Comparison of ENCODE assay signal across 12 mouse cellular contexts in genomic region chr9:14206838-14207560, GRCm38 (mm10).
A peak's percentile ranks its signal among the peaks of the same experiment; 100 is the strongest.
DNase-seq lines count a peak whose midpoint lies in the region; ATAC-seq and TF ChIP-seq lines count a peak whose summit lies in the region.
"Had no signal": no experiment of that assay in that cellular context is flagged by ENCODE, and none has a peak within 500 bp of the region (broad histone marks: within the 10 kb centered on the region; RNA-seq: fewer than 3 reads in every experiment).

No protein-coding gene starts in this region.

- intact Hi-C loops in heart, postnatal 14 days (cut with DNase I): no loop called here

- H3K4me3 ChIP-seq in liver, embryonic 15.5 days (replicated peaks): no peak overlapping the region
- no peak overlapping the region for H3K4me3 ChIP-seq in liver, postnatal 0 days (ENCODE audit: low read depth, low read length)
- no peak overlapping the region for H3K4me3 ChIP-seq in lung, embryonic 15.5 days
- H3K4me3 ChIP-seq: forebrain, embryonic 12.5 days; heart, embryonic 13.5 days; layer of hippocampus, adult 2 months; neural tube, embryonic 12.5 days had no signal

- no peak overlapping the region for H3K9ac ChIP-seq in liver, embryonic 15.5 days
- no peak overlapping the region for H3K9ac ChIP-seq in liver, postnatal 0 days (replicated peaks)
- no peak overlapping the region for H3K9ac ChIP-seq in lung, embryonic 15.5 days
- H3K9ac ChIP-seq: forebrain, embryonic 12.5 days; heart, embryonic 13.5 days; neural tube, embryonic 12.5 days had no signal

- H3K36me3 ChIP-seq in liver, embryonic 15.5 days (replicated peaks): no peaks in the 10 kb centered on the region
- no peaks in the 10 kb centered on the region for H3K36me3 ChIP-seq in liver, postnatal 0 days (replicated peaks; ENCODE audit: insufficient read depth, low read length)
- no peaks in the 10 kb centered on the region for H3K36me3 ChIP-seq in lung, embryonic 15.5 days
- H3K36me3 ChIP-seq: forebrain, embryonic 12.5 days; heart, embryonic 13.5 days; neural tube, embryonic 12.5 days had no signal

- H3K27ac ChIP-seq in liver, embryonic 15.5 days (replicated peaks): 0 out of 2 replicates have a peak overlapping the region, but pooled peaks have one; percentile 26
- H3K27ac ChIP-seq in liver, postnatal 0 days (ENCODE audit: low read depth): no peak overlapping the region
- peak overlapping the region; percentile 44 for H3K27ac ChIP-seq in lung, embryonic 15.5 days
- H3K27ac ChIP-seq: forebrain, embryonic 12.5 days; heart, embryonic 13.5 days; layer of hippocampus, adult 2 months; neural tube, embryonic 12.5 days had no signal

- no peak for TF ChIP-seq CTCF in liver, postnatal 0 days (IDR thresholded peaks at IDR 0.05; ENCODE audit: low read depth)

- H3K4me2 ChIP-seq in liver, embryonic 15.5 days: no peak overlapping the region
- no peak overlapping the region for H3K4me2 ChIP-seq in liver, postnatal 0 days (ENCODE audit: low read depth, low read length)
- H3K4me2 ChIP-seq in lung, embryonic 15.5 days: no peak overlapping the region
- H3K4me2 ChIP-seq: forebrain, embryonic 12.5 days; heart, embryonic 13.5 days; midbrain, embryonic 11.5 days; neural tube, embryonic 12.5 days had no signal

- ATAC-seq in liver, embryonic 15.5 days (ENCODE audit: insufficient read depth): no peak
- ATAC-seq in liver, postnatal 0 days: no peak
- ATAC-seq in lung, embryonic 15.5 days (ENCODE audit: borderline replicate concordance, extremely low read depth, low FRiP score, low TSS enrichment): peak; percentile 13; the same call in 1 of the 2 replicates
- ATAC-seq in megakaryocyte-erythroid progenitor cell, adult 5-6 weeks (replicated peaks; ENCODE audit: low FRiP score, low TSS enrichment, poor library complexity, severe bottlenecking): no peak

- peaks cover 3% of the 10 kb centered on the region; the same call in 1 of the 2 replicates for H3K4me1 ChIP-seq in liver, embryonic 15.5 days (replicated peaks)
- H3K4me1 ChIP-seq in liver, postnatal 0 days (ENCODE audit: insufficient read depth): peaks cover 6% of the 10 kb centered on the region; the same call in 1 of the 2 replicates
- H3K4me1 ChIP-seq in lung, embryonic 15.5 days: peaks cover 42% of the 10 kb centered on the region
- H3K4me1 ChIP-seq: forebrain, embryonic 12.5 days; neural tube, embryonic 12.5 days had no signal

- 75% methylated on average over 16 of the region's 16 CpGs for WGBS in liver, embryonic 15.5 days (ENCODE audit: insufficient replicate concordance)
- 81% methylated on average over 16 of the region's 16 CpGs for WGBS in liver, postnatal 0 days (ENCODE audit: insufficient replicate concordance)
- WGBS in lung, embryonic 15.5 days: 60% methylated on average over 16 of the region's 16 CpGs

- no peak for TF ChIP-seq EP300 in liver, postnatal 0 days (IDR thresholded peaks at IDR 0.05; ENCODE audit: low read depth)

- no peaks in the 10 kb centered on the region for H3K9me3 ChIP-seq in liver, embryonic 15.5 days (replicated peaks)
- H3K9me3 ChIP-seq in liver, postnatal 0 days (ENCODE audit: low read length): no peaks in the 10 kb centered on the region
- no peaks in the 10 kb centered on the region for H3K9me3 ChIP-seq in lung, embryonic 15.5 days
- H3K9me3 ChIP-seq: forebrain, embryonic 12.5 days; heart, embryonic 13.5 days; neural tube, embryonic 12.5 days had no signal

- H3K27me3 ChIP-seq in liver, embryonic 15.5 days: no peaks in the 10 kb centered on the region
- no peaks in the 10 kb centered on the region for H3K27me3 ChIP-seq in liver, postnatal 0 days (ENCODE audit: insufficient read depth, low read length)
- H3K27me3 ChIP-seq in lung, embryonic 15.5 days: no peaks in the 10 kb centered on the region
- H3K27me3 ChIP-seq: forebrain, embryonic 12.5 days; heart, embryonic 13.5 days; neural tube, embryonic 12.5 days had no signal

- no peak for DNase-seq in liver, postnatal 0 days
- peak; percentile 19 to 34 for DNase-seq in heart, postnatal 14 days
- DNase-seq in cerebellum, postnatal 25 days: no peak
- no peak for DNase-seq in cerebellum, adult 9-11 months

Comparison
In these comparisons a context has a peak if more than half of its experiments do, and no peak if none do; other contexts are left out.
1. DNase-seq: peak in heart, postnatal 14 days (2 of 2); none in liver, postnatal 0 days (single experiment), cerebellum, postnatal 25 days (0 of 2) and cerebellum, adult 9-11 months (single experiment).